Mouse (Mus musculus): ENCODE results near the gene Sdhd. TPM values are rescaled to one million over a fixed set of nuclear protein-coding genes. Genes with fewer than 3 reads are reported as not detected.

The Sdhd gene
- total and polyA plus RNA-seq, 2 experiments, result 339 to 441 TPM

DNA sequence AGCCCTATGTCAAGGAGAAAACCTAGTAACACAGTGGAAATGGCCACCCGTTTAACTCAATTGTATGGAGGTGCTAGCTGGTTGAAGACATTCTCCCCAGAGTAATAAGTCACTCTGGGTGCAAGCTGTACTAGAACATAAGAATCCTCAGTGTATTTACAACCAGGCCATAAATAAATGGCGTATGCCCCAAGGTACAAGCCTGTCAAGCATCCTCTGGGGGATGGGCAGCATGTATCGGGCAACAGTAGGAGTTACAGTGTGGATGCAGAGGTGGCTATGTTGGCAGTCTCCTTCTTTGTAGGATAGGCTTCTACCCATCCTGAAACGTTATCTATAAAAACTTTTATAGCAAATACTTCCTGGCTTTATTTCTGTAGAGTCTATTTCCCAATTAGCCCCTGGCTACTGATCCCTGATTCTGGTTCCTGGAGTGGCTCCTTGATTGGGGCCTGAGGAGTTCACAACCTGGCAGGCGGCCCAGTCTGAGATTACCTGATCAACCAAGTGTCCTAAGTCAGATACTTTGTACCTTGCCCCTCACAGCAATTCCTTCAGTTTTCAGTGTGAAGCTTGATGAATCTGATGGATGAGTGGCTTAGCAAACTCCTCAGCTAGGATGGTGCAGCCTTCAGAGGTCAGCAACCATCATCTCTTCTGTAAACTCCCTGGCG is 18.3 kb downstream of the Sdhd start:
- no peaks in the 10 kb centered on the region for H3K27me3 ChIP-seq (ENCODE audit: control insufficient read depth, insufficient read depth, low read length)
- no peak overlapping the region for H3K27ac ChIP-seq (replicated peaks; ENCODE audit: insufficient read depth, low read depth, low read length)
- H3K9ac ChIP-seq (ENCODE audit: low read depth, low read length), result no peak overlapping the region
- H3K4me3 ChIP-seq (ENCODE audit: insufficient read depth, low read depth, low read length), result no peak overlapping the region
- WGBS, result 84% methylated on average over 6 of the region's 6 CpGs
- no peak for DNase-seq (ENCODE audit: extremely low read depth, low read depth, low spot score)
- TF ChIP-seq POLR2A (IDR thresholded peaks at IDR 0.05; ENCODE audit: extremely low read depth, insufficient read depth, low read length) (no peak), CTCF (IDR thresholded peaks at IDR 0.05; ENCODE audit: low read depth, low read length) (no peak)
- H3K4me1 ChIP-seq (ENCODE audit: control insufficient read depth, insufficient read depth, low read length), result no peaks in the 10 kb centered on the region
- H3K36me3 ChIP-seq (ENCODE audit: control insufficient read depth, insufficient read depth, low read length), result peaks cover 3% of the 10 kb centered on the region; the same call in 1 of the 2 replicates
- no peaks in the 10 kb centered on the region for H3K79me2 ChIP-seq (ENCODE audit: control insufficient read depth, insufficient read depth, low read length)

DNA sequence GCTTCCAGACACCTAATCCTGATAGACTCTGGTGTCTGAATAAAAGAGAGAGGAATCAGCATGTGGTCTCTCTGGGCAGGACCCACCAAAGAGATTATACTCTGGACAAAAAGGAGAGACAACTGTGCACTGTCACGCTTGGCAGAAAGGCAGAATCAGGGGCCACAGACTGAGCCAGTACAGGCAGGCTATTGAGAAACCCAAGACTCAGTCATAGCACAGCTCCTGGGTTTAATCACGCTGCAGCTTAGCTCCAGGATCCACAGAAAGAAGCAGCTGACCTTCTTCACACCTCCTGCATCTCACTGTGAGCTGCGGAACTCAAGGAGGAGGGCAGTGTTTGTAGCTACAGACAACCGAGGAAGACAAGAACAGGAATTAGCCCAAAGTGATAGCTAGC is 23.2 kb downstream of the Sdhd start:
- no peaks in the 10 kb centered on the region for H3K4me1 ChIP-seq (ENCODE audit: control insufficient read depth, insufficient read depth, low read length)
- DNase-seq (ENCODE audit: extremely low read depth, low read depth, low spot score), result no peak
- H3K27me3 ChIP-seq (ENCODE audit: control insufficient read depth, insufficient read depth, low read length), result no peaks in the 10 kb centered on the region
- H3K79me2 ChIP-seq (ENCODE audit: control insufficient read depth, insufficient read depth, low read length), result no peaks in the 10 kb centered on the region
- no peak overlapping the region for H3K9ac ChIP-seq (ENCODE audit: low read depth, low read length)
- no peak for TF ChIP-seq CTCF (IDR thresholded peaks at IDR 0.05; ENCODE audit: low read depth, low read length)
- no peak for TF ChIP-seq POLR2A (IDR thresholded peaks at IDR 0.05; ENCODE audit: extremely low read depth, insufficient read depth, low read length)
- H3K36me3 ChIP-seq (ENCODE audit: control insufficient read depth, insufficient read depth, low read length), result peaks cover 3% of the 10 kb centered on the region; the same call in 1 of the 2 replicates
- H3K4me3 ChIP-seq (ENCODE audit: insufficient read depth, low read depth, low read length), result no peak overlapping the region
- H3K27ac ChIP-seq (replicated peaks; ENCODE audit: insufficient read depth, low read depth, low read length), result no peak overlapping the region
- 82% methylated on average over 4 of the region's 4 CpGs for WGBS

DNA sequence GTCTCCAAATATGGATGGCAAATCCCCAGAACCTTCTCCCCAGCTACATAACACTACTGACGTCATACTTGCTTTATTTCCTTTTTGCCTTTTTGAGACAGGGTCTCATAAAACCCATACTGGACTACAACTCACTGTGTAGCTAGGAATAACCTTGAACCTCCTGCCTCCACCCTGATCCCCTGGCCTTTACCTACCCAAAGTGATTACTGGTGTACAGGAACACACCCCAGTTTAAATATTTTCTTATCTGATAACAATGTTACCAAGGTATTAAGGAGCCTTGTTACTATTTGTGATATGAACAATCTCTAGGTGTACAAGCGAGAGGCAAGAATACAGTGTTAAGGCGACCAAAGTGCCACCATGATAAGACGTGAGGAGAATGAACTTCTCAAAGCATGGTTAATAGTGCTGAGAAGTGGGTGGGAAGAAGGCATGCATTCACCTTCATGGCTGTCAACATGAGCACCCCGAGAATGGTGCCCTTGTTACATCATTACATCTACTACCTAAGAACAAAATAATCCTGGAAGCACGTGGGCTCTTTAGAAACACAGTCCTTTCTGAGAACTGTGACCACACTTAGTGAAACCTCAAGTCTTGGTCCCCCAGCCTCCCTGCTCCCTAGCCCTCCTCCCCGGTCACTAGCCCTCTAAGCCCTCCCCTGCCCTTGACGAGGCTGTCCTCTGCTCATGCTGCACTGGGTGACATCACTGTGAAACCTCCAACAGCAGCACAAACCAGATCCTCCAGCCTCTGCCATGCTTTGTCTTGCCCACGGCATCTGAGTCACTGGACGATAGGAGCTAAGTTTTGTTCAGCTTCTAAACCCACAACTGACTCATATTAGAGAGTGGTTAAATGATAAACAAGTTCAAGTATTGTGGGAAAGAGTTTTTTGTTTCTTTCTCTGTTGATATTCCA is 33.8 kb downstream of the Sdhd start:
- no peaks in the 10 kb centered on the region for H3K79me2 ChIP-seq (ENCODE audit: control insufficient read depth, insufficient read depth, low read length)
- TF ChIP-seq CTCF (IDR thresholded peaks at IDR 0.05; ENCODE audit: low read depth, low read length) (no peak), POLR2A (IDR thresholded peaks at IDR 0.05; ENCODE audit: extremely low read depth, insufficient read depth, low read length) (no peak)
- WGBS, result 87% methylated on average over 10 of the region's 10 CpGs
- H3K4me1 ChIP-seq (ENCODE audit: control insufficient read depth, insufficient read depth, low read length), result no peaks in the 10 kb centered on the region; the same call in 1 of the 2 replicates
- no peaks in the 10 kb centered on the region for H3K27me3 ChIP-seq (ENCODE audit: control insufficient read depth, insufficient read depth, low read length)
- no peak overlapping the region for H3K27ac ChIP-seq (replicated peaks; ENCODE audit: insufficient read depth, low read depth, low read length)
- no peak for DNase-seq (ENCODE audit: extremely low read depth, low read depth, low spot score)
- H3K36me3 ChIP-seq (ENCODE audit: control insufficient read depth, insufficient read depth, low read length), result peaks cover 3% of the 10 kb centered on the region
- H3K9ac ChIP-seq (ENCODE audit: low read depth, low read length), result no peak overlapping the region
- no peak overlapping the region for H3K4me3 ChIP-seq (ENCODE audit: insufficient read depth, low read depth, low read length)

DNA sequence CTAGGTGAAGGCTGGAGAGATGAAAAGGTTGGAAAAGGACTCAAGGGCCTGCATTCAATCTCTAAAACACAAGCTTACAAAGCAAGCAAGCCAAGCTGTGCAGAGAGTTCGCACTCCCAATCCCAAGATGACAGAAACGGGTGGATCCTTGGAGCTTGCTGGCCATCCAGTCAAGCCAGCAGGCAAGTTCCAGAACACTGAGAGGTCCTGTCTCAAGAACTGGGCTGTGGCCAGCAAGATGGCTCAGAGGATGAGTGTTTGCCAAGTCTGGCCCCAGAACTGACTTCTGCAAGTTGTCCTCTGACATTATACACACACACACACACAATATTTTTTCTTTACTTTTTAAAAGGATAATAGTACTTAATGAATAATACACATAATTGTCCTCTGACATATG is 35.7 kb downstream of the Sdhd start:
- no peak overlapping the region for H3K4me3 ChIP-seq (ENCODE audit: insufficient read depth, low read depth, low read length)
- no peaks in the 10 kb centered on the region; the same call in 1 of the 2 replicates for H3K36me3 ChIP-seq (ENCODE audit: control insufficient read depth, insufficient read depth, low read length)
- WGBS, result 91% methylated on average over 2 of the region's 2 CpGs
- TF ChIP-seq CTCF (IDR thresholded peaks at IDR 0.05; ENCODE audit: low read depth, low read length) (no peak), POLR2A (IDR thresholded peaks at IDR 0.05; ENCODE audit: extremely low read depth, insufficient read depth, low read length) (no peak)
- no peaks in the 10 kb centered on the region; the same call in 1 of the 2 replicates for H3K4me1 ChIP-seq (ENCODE audit: control insufficient read depth, insufficient read depth, low read length)
- no peaks in the 10 kb centered on the region for H3K27me3 ChIP-seq (ENCODE audit: control insufficient read depth, insufficient read depth, low read length)
- H3K27ac ChIP-seq (replicated peaks; ENCODE audit: insufficient read depth, low read depth, low read length), result no peak overlapping the region
- no peak overlapping the region for H3K9ac ChIP-seq (ENCODE audit: low read depth, low read length)
- no peaks in the 10 kb centered on the region for H3K79me2 ChIP-seq (ENCODE audit: control insufficient read depth, insufficient read depth, low read length)
- no peak for DNase-seq (ENCODE audit: extremely low read depth, low read depth, low spot score)

DNA sequence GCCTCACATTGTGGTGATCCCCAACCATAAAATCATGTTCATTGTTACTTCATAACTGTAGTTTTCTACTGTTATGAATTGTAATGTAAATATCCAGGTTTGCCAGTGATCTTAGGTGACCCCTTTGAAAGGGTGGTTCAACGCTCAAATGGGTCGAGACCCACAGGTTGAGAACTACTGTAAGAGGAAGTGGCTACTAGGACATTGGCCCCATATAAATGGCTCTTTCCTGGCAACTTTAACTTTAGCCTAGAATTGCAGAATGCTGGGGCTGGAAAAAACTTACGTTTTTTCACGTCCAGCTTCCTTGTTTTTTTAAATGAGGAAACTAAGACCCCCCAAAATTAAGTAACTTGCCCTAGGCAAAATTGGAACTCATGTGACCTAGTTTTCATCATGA is 36.2 kb downstream of the Sdhd start:
- 84% methylated on average over 4 of the region's 4 CpGs for WGBS
- TF ChIP-seq POLR2A (IDR thresholded peaks at IDR 0.05; ENCODE audit: extremely low read depth, insufficient read depth, low read length) (no peak), CTCF (IDR thresholded peaks at IDR 0.05; ENCODE audit: low read depth, low read length) (no peak)
- DNase-seq (ENCODE audit: extremely low read depth, low read depth, low spot score), result no peak

More for the DNA sequence above, 36.2 kb downstream of the Sdhd start:
- no peaks in the 10 kb centered on the region for H3K27me3 ChIP-seq (ENCODE audit: control insufficient read depth, insufficient read depth, low read length)
- H3K79me2 ChIP-seq (ENCODE audit: control insufficient read depth, insufficient read depth, low read length), result no peaks in the 10 kb centered on the region
- no peak overlapping the region for H3K9ac ChIP-seq (ENCODE audit: low read depth, low read length)
- H3K36me3 ChIP-seq (ENCODE audit: control insufficient read depth, insufficient read depth, low read length), result no peaks in the 10 kb centered on the region
- H3K4me1 ChIP-seq (ENCODE audit: control insufficient read depth, insufficient read depth, low read length), result no peaks in the 10 kb centered on the region; the same call in 1 of the 2 replicates
- H3K27ac ChIP-seq (replicated peaks; ENCODE audit: insufficient read depth, low read depth, low read length), result no peak overlapping the region
- no peak overlapping the region for H3K4me3 ChIP-seq (ENCODE audit: insufficient read depth, low read depth, low read length)
